Mouse (Mus musculus) midbrain, embryonic 12.5 days (tissue): Measurements from ENCODE around the gene Gnaz. TPM values are rescaled to one million over a fixed set of nuclear protein-coding genes. Genes with fewer than 3 reads are reported as not detected.

Experiments used
- ATAC-seq: fragments of 200-750 bp; cut with Nextera tagmentation; 2 replicates; pipeline ENCODE4 v1.8.0; 2017; ENCODE audit warnings: low read depth, moderate TSS enrichment, moderate library complexity; ENCODE audit not compliant: low FRiP score
- H3K27ac ChIP-seq: fragments of 300-500 bp; sonication (generic); replicated peaks from 2 replicates; pipeline ENCODE4 v1.5.1; 2016; ENCODE audit warnings: mild to moderate bottlenecking
- H3K27me3 ChIP-seq: fragments of 300-500 bp; sonication (generic); 2 replicates; pipeline ENCODE4 v1.6.1; 2016; ENCODE audit warnings: mild to moderate bottlenecking
- H3K36me3 ChIP-seq: fragments of 300-500 bp; sonication (generic); 2 replicates; pipeline ENCODE4 v1.6.1; 2016
- H3K4me1 ChIP-seq: fragments of 300-500 bp; sonication (generic); 2 replicates; pipeline ENCODE4 v1.6.1; 2016
- H3K4me2 ChIP-seq: fragments of 300-500 bp; sonication (generic); replicated peaks from 2 replicates; pipeline ENCODE4 v1.6.1; 2016; ENCODE audit warnings: mild to moderate bottlenecking, moderate library complexity
- H3K4me3 ChIP-seq: fragments of 300-500 bp; sonication (generic); 2 replicates; pipeline ENCODE4 v1.5.1; 2016; ENCODE audit warnings: mild to moderate bottlenecking
- H3K9ac ChIP-seq: fragments of 300-500 bp; sonication (generic); replicated peaks from 2 replicates; pipeline ENCODE4 v1.6.1; 2016; ENCODE audit warnings: mild to moderate bottlenecking, moderate library complexity
- H3K9me3 ChIP-seq: fragments of 300-500 bp; sonication (generic); 2 replicates; pipeline ENCODE4 v1.6.1; 2016; ENCODE audit warnings: mild to moderate bottlenecking
- WGBS: fragments of 180-500 bp; shearing (Covaris S2); methylation state at CpG from one replicate; pipeline ENCODE4 v1.1.7; 2016; 5-methylcytosine and 5-hydroxymethylcytosine counted together
- polyA plus RNA-seq: library from polyadenylated mRNA; unstranded; fragments of >200 nt; fragmentation: Nextera tagmentation; extraction: Ambion mirVana; gene quantifications from 2 replicates; pipeline ENCODE4 v1.2.1, GENCODE M21; 2016

Gnaz gene
- polyA plus RNA-seq, 1 experiment from 2014 or later, result 22.2 TPM

DNA sequence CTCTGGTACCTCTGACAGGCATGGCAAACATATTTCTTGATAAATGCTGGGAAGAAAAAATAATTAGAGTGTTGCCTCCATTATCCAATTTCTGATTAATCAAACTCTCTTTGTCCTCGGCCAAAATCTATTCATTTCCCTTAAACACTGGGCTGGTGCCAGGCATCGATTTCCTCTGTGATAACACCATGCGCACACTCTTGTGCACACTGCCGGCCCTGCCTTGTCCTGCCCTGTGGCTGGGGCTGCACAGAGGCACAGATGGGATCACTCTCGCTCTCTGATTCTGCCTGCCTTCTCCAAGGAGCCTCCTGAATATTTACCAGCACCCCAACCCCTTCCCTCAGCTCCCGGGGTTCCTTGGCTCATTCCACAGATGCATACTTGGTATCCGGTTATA lies 8.6 kb downstream of the Gnaz start:
- H3K4me2 ChIP-seq, result no peak overlapping the region
- no peak overlapping the region for H3K4me3 ChIP-seq
- H3K4me1 ChIP-seq, result peaks cover 7% of the 10 kb centered on the region; the same call in 1 of the 2 replicates
- H3K27me3 ChIP-seq, result no peaks in the 10 kb centered on the region
- H3K9me3 ChIP-seq, result no peaks in the 10 kb centered on the region
- 87% methylated on average over 7 of the region's 7 CpGs for WGBS
- no peak overlapping the region for H3K9ac ChIP-seq
- no peak for ATAC-seq
- H3K27ac ChIP-seq, result no peak overlapping the region
- no peaks in the 10 kb centered on the region for H3K36me3 ChIP-seq

DNA sequence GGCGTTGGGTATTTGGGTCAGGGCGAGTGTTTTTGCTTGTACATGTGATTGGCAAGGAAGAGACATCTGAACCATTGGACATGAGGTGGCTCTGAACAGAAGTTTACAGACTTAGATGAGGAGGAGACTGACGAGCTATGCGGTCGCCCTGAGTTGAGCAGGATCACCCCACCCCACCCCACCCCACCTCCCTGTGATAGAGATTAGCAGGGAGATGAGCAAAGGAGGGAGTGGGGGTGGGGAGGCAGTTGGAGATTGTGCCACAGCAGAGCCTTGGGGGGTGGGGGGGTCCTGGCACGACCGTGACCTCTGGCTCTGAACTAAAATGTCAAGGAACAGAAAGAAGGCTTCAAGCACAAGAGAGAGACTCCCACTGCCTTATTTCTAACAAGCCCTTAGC lies 9.5 kb downstream of the Gnaz start:
- no peaks in the 10 kb centered on the region for H3K27me3 ChIP-seq
- no peaks in the 10 kb centered on the region for H3K36me3 ChIP-seq
- peaks cover 7% of the 10 kb centered on the region; the same call in 1 of the 2 replicates for H3K4me1 ChIP-seq
- H3K27ac ChIP-seq, result no peak overlapping the region
- no peak overlapping the region for H3K4me2 ChIP-seq
- H3K9me3 ChIP-seq, result no peaks in the 10 kb centered on the region
- WGBS, result 75% methylated on average over 7 of the region's 7 CpGs
- H3K9ac ChIP-seq, result no peak overlapping the region
- ATAC-seq, result no peak
- H3K4me3 ChIP-seq, result no peak overlapping the region

DNA sequence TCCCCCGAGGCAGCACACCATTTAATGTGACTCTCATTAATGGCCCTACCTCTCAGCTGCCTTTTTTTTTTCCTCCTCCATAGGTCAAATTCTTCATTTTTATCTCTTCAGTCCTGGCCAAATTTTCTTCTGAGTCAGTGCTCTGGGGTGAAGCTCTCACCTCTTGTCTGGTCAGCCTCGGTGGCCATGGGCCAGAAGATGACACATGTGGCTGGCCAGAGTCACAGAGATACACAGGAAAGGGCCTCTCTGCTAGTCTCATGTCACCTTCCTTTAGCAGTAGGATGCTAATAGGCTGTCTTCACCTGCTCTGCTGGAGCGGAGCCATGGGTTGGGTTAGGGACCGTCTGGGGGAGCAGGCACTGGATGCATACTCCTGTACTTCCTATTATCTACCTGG lies 11.1 kb downstream of the Gnaz start:
- no peaks in the 10 kb centered on the region for H3K27me3 ChIP-seq
- H3K27ac ChIP-seq, result no peak overlapping the region
- H3K4me2 ChIP-seq, result no peak overlapping the region
- H3K4me3 ChIP-seq, result no peak overlapping the region
- WGBS, result 90% methylated on average over 4 of the region's 4 CpGs
- ATAC-seq, result no peak
- peaks cover 7% of the 10 kb centered on the region; the same call in 1 of the 2 replicates for H3K4me1 ChIP-seq
- no peak overlapping the region for H3K9ac ChIP-seq
- H3K9me3 ChIP-seq, result no peaks in the 10 kb centered on the region
- no peaks in the 10 kb centered on the region for H3K36me3 ChIP-seq

DNA sequence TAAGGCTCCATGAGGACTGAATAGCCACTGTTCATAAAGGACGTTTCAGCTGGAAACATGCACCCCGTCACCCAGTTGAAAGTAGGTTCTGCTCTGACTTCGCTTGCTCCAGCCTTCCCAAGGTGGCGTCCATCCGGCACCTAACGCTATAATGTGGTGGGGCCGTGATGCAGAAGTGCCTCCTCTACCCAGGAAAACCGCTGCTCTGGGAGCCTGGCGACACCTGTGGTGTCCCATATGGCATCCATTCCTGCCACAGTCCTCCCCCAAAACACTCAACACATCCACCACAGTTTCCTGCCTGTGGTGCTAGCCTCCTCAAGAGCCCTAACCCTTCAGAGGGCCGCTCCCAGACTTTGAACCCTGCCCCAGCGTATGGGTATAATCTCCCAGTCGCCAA lies 14.2 kb downstream of the Gnaz start:
- Histone ChIP-seq H3K4me3 (no peak overlapping the region), H3K9me3 (no peaks in the 10 kb centered on the region), H3K27me3 (no peaks in the 10 kb centered on the region), H3K9ac (no peak overlapping the region), H3K4me2 (no peak overlapping the region), H3K4me1 (0 out of 2 replicates have a peak, but pooled peaks cover 3% of the 10 kb centered on the region), H3K27ac (no peak overlapping the region), H3K36me3 (no peaks in the 10 kb centered on the region)
- 93% methylated on average over 12 of the region's 12 CpGs for WGBS
- no peak for ATAC-seq

DNA sequence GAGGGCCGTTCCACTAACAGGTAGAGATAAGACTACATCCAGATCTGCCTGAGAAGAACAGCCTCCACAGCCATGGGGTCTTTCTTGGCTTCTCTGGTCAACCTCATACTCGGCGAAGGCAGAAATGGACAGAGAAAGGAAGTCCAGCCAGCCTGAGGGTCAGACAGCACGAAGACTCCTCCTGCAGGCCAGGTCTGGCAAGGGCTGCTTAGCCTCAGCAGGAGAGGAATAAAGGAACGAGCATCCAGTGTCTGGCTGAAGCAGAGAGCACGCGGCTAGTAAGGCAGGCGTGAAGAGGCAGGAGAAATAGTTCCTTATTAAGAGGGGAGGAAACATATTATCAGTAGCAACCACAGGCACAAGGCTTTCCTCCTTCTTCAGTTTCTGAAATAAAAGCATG lies 16.2 kb downstream of the Gnaz start:
- Histone ChIP-seq H3K36me3 (no peaks in the 10 kb centered on the region), H3K4me3 (no peak overlapping the region), H3K4me1 (0 out of 2 replicates have a peak, but pooled peaks cover 3% of the 10 kb centered on the region), H3K4me2 (no peak overlapping the region), H3K27ac (no peak overlapping the region), H3K9me3 (no peaks in the 10 kb centered on the region), H3K27me3 (no peaks in the 10 kb centered on the region), H3K9ac (no peak overlapping the region)
- WGBS, result 69% methylated on average over 8 of the region's 8 CpGs
- ATAC-seq, result no peak

DNA sequence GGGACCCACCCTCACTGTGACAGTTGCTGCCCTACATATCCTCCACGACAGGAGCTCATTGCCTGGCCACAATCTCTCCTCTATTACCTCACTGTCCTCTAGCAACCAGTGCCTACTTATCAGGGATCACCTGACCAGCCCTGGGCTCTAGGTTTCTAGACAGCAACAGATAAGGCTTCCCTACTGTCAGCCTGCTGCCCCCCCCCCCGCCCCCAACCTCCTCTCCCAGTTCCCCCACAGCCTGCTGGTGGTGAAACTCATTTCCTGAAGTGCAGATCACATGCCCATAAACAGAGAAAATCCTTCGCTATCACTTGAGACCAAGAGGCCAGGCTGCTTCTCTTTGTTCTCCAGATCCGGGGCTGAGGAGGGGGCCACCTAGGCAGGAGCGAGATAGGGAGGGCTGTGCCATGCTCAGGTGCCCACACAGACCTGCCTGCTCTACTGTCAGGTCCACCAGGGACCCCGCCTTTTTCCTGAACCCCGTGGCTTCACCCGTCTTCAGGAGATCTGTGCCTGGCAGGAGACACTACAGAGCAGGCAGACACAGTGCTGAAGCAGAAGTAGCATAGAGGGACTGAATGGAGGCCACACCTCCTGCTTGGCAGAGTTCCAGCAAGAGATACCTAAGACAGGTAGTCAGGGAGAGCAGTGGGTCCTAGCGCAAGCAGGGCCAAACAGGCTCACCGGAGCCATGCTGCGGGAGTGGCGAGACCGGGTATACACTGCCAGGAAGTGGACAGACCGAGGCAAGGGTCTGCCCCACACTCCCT lies 20.9 kb downstream of the Gnaz start:
- Histone ChIP-seq H3K27me3 (no peaks in the 10 kb centered on the region), H3K4me2 (no peak overlapping the region), H3K4me1 (peaks cover 7% of the 10 kb centered on the region; the same call in 1 of the 2 replicates), H3K36me3 (peaks cover 15% of the 10 kb centered on the region), H3K9me3 (no peaks in the 10 kb centered on the region), H3K4me3 (no peak overlapping the region), H3K9ac (no peak overlapping the region), H3K27ac (no peak overlapping the region)
- 83% methylated on average over 14 of the region's 14 CpGs for WGBS
- ATAC-seq, result no peak

DNA sequence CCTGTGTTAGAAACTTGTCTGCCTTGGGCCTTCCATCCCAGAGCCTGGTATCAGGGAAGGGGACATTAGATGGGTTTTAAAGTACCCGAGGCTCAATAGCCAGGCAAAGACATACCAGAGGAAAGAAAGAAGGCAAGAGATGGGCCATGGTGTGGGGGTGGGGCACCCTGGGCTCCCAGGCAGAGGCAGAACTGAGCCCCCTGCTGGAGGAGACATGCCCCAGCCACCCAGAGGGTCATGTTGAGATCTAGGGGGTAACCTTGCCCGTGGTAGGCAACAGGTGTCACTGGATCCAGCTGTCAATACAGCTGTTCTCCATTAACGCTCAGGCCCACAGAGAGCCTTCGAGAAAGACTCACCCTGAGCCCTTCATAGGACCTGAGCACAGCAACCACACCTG lies 22.8 kb downstream of the Gnaz start:
- H3K36me3 ChIP-seq, result peaks cover 15% of the 10 kb centered on the region
- WGBS, result 92% methylated on average over 4 of the region's 4 CpGs

DNA sequence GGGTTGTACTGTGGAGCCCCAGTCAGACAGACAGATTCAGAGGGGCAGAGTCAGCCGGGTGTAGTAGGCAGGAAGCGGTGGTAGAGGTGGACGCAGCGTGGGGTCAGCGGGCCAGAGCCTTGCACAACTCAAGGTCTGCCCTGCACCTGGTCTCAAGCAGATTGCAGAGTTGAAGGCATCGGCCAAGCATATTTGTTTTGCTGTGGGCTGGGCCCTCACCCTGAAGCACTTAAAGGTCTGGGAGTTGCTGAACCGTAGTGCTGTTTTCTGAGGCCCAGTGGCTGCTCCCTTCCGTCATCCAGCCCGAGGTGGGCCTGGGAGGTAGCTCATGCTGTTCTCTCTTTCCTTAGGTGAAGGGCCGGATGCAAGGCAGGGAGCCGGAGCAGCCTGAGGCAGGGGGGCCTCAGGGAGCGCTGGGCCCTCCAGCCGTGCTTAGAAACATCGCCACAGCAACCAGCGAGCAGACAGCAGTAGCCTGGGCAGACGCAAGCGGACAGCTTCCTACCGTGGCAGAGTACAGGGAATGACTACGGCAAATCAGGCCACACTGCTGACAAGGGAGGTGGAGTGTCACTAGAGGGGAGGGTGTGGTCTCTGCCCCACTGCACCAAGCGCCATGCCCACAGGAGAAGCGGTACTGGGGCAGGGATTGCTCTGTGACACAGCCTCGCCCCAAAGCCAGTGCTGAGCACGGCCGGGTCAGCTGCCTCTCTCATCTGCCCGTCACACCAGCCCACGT lies 23.8 kb downstream of the Gnaz start:
- peak overlapping the region; percentile 16; the same call in 1 of the 2 replicates for H3K9ac ChIP-seq
- 48% methylated on average over 26 of the region's 26 CpGs for WGBS
- H3K4me3 ChIP-seq, result no peak overlapping the region
- H3K9me3 ChIP-seq, result no peaks in the 10 kb centered on the region
- H3K4me1 ChIP-seq, result peaks cover 20% of the 10 kb centered on the region
- H3K36me3 ChIP-seq, result peaks cover 15% of the 10 kb centered on the region
- no peak overlapping the region for H3K27ac ChIP-seq
- ATAC-seq, result peak; percentile 16; the same call in 1 of the 2 replicates
- H3K4me2 ChIP-seq, result peak overlapping the region; percentile 21
- no peaks in the 10 kb centered on the region; the same call in 1 of the 2 replicates for H3K27me3 ChIP-seq

More for the DNA sequence above, 22.8 kb downstream of the Gnaz start:
- peaks cover 10% of the 10 kb centered on the region for H3K4me1 ChIP-seq
- H3K9ac ChIP-seq, result no peak overlapping the region
- H3K9me3 ChIP-seq, result no peaks in the 10 kb centered on the region
- ATAC-seq, result no peak
- no peak overlapping the region for H3K4me3 ChIP-seq
- H3K27ac ChIP-seq, result no peak overlapping the region
- no peak overlapping the region for H3K4me2 ChIP-seq
- no peaks in the 10 kb centered on the region; the same call in 1 of the 2 replicates for H3K27me3 ChIP-seq

DNA sequence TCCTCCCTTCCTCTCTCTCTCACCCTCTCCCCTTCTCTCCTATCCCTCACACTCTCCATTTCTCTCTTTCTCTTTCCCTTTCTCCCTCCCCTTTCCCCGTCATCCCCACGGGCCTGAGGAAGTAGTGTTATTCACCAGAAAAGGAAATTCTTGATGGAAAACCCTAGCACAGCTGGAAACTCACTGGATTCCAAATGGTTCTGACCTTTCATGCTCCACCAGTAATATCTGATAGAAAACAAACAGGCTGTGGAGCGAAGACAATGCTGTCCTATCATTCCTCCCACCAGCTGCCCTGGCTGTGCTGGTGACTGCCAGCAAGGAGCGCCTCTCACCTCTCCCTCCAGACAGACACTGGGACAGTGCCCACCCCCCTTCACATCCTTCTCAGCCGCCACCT lies 27.9 kb downstream of the Gnaz start:
- 8% methylated on average over 5 of the region's 5 CpGs for WGBS
- peak; percentile 55 for ATAC-seq
- Histone ChIP-seq H3K27me3 (no peaks in the 10 kb centered on the region; the same call in 1 of the 2 replicates), H3K4me1 (peaks cover 32% of the 10 kb centered on the region), H3K9me3 (no peaks in the 10 kb centered on the region), H3K27ac (peak overlapping the region; percentile 55), H3K9ac (0 out of 2 replicates have a peak overlapping the region, but pooled peaks have one; percentile 32), H3K4me3 (peak overlapping the region; percentile 20; the same call in 1 of the 2 replicates), H3K36me3 (peaks cover 15% of the 10 kb centered on the region), H3K4me2 (peak overlapping the region; percentile 46)

DNA sequence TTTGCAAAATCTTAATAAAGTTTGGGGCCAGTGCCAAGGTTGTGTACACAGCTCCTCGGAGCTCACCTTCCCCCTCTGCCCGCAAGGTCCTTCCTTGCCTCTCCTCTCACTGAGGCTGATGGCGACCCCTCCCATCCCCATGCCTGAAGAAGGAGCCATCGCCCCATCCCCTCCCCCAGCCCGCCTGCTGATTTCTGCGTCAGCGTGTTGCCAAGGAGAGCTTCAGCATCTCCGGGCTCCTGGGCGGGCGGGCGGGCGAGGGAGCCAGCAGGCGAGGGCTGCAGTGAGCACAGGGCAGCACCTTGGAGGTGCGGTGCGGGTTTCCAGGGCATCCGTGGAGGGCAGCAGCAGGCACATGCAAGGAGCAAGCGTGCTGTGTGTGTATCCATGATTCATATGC lies 28.4 kb downstream of the Gnaz start:
- peak; percentile 55 for ATAC-seq
- H3K27me3 ChIP-seq, result no peaks in the 10 kb centered on the region; the same call in 1 of the 2 replicates
- H3K4me3 ChIP-seq, result peak overlapping the region; percentile 20
- H3K4me2 ChIP-seq, result peak overlapping the region; percentile 46
- H3K4me1 ChIP-seq, result peaks cover 38% of the 10 kb centered on the region
- no peaks in the 10 kb centered on the region for H3K9me3 ChIP-seq
- peaks cover 15% of the 10 kb centered on the region for H3K36me3 ChIP-seq
- peak overlapping the region; percentile 25; the same call in 1 of the 2 replicates for H3K27ac ChIP-seq
- WGBS, result 2% methylated on average over 17 of the region's 17 CpGs
- peak overlapping the region; percentile 32; the same call in 1 of the 2 replicates for H3K9ac ChIP-seq

DNA sequence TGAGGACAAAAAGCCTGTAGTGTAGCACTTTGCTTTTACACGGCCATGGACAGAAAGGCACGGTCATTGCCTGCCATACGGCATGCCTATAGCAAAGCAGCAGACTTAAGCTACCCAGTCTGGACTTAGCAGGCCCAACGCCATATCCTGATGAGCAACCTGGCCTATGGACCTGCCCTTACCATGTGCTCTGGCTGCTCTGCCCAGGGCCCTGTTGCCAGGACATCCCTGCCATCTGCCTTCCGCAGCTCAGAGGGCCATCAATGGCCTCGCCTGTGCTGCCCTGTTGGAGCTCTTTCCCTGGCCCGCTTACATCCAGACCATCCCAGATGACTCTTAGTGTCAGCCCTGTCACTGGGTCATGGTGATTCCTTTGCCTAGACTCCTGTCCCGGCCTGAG lies 34.4 kb downstream of the Gnaz start:
- H3K27me3 ChIP-seq, result no peaks in the 10 kb centered on the region
- H3K4me1 ChIP-seq, result peaks cover 17% of the 10 kb centered on the region
- ATAC-seq, result no peak
- no peak overlapping the region for H3K27ac ChIP-seq
- no peak overlapping the region for H3K9ac ChIP-seq
- H3K9me3 ChIP-seq, result no peaks in the 10 kb centered on the region
- H3K4me2 ChIP-seq, result no peak overlapping the region
- WGBS, result 94% methylated on average over 8 of the region's 8 CpGs
- no peaks in the 10 kb centered on the region for H3K36me3 ChIP-seq
- H3K4me3 ChIP-seq, result no peak overlapping the region

DNA sequence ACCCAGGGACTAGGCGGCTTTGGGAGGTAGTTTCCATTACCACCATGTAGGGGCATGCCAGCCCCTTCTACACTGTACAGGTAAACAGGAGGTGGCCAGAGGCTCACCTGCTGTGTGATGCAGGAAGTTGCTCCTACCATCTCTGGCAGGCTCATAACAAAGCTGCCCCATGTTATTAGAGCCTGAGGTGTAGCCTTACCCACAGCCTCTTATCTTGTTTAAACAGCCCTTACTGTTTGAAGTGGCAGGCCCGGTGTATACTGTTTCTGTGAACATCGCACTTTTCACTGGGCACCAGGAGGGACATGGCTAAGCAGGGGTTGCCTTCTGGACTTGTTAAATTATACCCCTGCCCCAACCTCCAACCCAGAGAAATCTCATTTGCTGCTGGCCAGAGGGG lies 37.1 kb downstream of the Gnaz start:
- Histone ChIP-seq H3K4me3 (no peak overlapping the region), H3K9ac (no peak overlapping the region), H3K4me1 (peaks cover 29% of the 10 kb centered on the region), H3K27ac (no peak overlapping the region), H3K27me3 (no peaks in the 10 kb centered on the region), H3K4me2 (no peak overlapping the region), H3K36me3 (no peaks in the 10 kb centered on the region), H3K9me3 (no peaks in the 10 kb centered on the region)
- 87% methylated on average over 3 of the region's 3 CpGs for WGBS
- no peak for ATAC-seq
